Mouse (Mus musculus): ENCODE results near the gene Kcnj3. TPM values are rescaled to one million over a fixed set of nuclear protein-coding genes. Genes with fewer than 3 reads are reported as not detected.
"Not testable (repeated sequence)": the region's sequence is repeated elsewhere in the genome, so short reads cannot be mapped to it uniquely, and the experiment has no call there.

Kcnj3 gene
- under 1 TPM; 0.62 to 0.90 TPM for total RNA-seq (2021)
- long read RNA-seq, experiment 1 = 0 reads
- long read RNA-seq, experiment 2 = 0 reads

DNA sequence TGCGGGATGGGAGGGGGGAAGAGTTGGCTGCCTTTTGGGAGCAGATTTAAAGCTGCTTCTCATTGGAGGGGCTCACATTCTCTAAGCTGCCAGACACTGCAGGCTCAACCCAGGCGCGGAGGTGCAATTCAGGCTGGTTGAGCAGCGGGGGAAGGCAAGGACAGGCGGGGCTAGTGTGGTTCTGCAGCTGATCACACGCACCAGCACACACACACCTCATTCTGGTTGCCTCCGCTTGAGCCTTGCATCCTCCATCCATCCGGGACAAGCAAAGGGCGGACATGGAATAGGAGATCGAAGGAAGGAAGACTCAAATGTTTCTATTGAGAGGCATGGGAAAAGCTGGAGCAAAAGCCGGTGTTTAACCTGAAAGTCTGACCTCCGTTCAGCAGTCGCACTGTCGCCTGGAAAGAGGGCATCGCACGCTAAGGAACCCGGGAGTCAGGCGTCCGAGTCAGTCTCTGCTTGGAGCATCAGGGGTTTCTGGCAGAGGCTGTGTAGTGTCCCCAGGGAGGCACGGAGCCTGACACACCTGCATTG, at the start of gene Kcnj3:
Gene Kcnj3, plus strand, starts transcription at position 250 of the 540 bp plus-strand sequence.
- no peak for DNase-seq (ENCODE audit: low spot score in 2 of 2)

DNA sequence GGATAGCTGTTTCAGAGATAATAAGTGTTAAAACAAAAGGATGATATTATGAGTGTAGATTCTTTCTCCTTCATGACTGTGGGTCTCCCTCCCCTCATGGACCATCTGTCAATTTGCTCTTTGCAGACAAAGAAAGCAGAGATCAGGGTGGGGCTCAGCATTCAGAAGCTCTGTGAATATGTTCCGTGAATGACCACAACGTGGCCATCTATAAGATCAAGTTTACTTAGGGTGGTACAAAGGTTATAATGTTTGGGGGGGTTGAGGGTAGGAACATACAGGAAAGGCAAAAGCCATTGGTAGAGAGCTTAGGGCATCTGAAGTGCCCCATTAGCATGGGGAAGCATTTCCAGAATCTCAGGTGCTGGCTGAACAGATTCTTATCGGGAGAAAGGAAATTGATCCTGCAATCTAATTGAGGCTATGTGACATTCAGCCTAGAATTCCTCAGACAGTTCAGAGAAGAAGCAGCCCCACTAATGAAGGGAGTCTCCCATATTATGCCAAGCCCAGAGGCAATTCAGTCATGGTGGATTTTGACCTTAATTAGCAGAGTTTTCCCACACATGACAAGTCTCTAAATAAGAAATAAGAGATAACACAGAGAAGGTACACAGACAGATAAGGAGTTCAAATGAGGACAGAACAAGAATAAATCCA, 45.3 kb upstream of the Kcnj3 start:
- DNase-seq (ENCODE audit: low spot score in 2 of 2) = no peak

DNA sequence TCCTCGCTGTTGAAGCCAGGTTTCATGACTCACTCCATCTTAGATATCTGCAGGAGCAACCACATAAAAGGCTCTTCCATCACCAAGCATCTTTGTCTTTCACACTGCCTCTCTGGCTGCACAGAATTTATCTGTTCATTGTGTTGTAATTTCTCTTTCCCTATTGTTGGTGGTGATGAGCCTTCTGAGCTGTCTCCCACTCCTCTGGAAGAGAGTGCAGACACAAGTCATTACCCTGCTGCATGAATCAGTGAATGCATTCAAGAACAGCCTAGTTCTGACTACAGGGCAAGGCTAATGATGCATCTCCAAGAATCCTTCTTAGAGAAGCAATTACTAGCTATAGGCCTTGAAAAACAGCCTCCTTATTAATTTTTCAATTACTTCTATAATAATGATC, 30.5 kb upstream of the Kcnj3 start:
- no peak for DNase-seq (ENCODE audit: low spot score in 2 of 2)

DNA sequence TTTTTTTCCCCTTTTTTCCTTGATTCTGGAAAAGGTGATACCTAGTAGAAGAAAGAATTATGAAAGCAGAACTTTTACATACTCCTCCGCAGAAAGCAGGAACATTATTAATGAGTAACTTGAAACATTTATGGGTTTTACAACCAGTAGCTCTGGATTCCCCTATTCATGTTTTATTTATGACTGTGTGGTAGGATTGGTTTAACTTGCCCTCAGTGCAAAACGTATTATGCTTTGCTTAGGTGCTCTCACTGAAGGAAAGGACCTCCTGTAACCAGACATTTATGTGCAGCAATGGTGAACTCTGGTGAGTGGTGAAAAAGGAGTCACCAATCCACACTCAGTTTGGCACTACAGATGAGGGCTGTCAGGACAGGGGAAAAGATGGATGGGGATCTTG, 8.1 kb upstream of the Kcnj3 start:
- DNase-seq (ENCODE audit: low spot score in 2 of 2) = no peak

DNA sequence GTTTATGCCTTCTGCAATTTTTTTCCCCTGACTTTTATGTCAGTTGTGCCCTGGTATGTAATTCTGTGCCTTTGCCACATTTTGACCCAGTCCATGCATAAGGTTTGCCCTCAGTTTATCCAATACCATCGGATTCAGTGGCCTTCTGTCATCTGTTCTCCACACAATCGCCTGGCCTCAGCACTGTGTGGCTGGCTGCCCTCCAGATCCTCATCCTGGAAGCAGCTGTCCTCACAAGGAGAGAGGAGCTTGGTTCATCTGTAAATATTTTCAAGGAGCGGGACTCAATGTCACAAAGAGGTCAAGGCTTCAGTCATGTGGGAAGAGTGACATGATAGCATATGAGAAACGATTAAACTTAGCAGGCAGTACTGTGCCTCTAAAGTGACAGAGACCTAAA, 3.7 kb upstream of the Kcnj3 start:
- DNase-seq (ENCODE audit: low spot score in 2 of 2) = no peak

DNA sequence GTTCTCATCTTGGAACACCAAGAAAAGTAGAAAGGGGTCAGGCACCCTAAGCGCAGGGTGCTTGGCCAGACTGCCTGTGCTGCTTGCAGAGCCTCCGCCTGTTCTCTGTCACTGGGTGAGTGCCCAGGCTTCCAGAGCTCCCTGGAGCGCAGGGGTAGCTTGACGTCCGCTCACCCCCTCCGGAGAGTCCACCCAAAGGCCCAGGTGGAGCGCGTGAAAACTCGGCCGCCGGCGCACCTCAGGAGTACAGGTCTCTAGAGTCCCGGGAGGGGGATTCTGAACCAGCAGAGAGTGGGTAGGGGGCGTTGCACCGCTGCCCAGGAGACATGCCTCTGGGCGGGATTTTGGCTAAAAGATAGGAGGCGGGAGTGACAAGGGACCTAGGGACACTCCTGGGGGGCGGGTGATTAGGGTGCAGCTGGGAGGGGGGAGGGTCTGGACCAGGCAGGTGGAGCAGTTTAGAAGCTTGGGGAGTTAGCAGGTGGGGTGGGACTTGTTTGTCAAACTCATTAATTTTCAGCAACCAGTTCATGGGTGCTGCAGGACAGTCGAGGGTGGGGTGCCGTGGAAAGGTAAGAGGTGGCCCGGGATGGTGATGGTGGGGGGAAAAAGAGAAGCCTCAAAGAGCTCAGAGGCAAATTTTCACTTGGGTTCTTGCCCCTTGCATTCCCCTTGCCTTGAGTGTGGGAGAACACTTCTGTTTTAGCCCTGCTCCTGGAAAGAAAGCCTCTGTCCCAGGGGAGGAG, 664 bp downstream of the Kcnj3 start:
- DNase-seq (ENCODE audit: low spot score in 2 of 2) = no peak

DNA sequence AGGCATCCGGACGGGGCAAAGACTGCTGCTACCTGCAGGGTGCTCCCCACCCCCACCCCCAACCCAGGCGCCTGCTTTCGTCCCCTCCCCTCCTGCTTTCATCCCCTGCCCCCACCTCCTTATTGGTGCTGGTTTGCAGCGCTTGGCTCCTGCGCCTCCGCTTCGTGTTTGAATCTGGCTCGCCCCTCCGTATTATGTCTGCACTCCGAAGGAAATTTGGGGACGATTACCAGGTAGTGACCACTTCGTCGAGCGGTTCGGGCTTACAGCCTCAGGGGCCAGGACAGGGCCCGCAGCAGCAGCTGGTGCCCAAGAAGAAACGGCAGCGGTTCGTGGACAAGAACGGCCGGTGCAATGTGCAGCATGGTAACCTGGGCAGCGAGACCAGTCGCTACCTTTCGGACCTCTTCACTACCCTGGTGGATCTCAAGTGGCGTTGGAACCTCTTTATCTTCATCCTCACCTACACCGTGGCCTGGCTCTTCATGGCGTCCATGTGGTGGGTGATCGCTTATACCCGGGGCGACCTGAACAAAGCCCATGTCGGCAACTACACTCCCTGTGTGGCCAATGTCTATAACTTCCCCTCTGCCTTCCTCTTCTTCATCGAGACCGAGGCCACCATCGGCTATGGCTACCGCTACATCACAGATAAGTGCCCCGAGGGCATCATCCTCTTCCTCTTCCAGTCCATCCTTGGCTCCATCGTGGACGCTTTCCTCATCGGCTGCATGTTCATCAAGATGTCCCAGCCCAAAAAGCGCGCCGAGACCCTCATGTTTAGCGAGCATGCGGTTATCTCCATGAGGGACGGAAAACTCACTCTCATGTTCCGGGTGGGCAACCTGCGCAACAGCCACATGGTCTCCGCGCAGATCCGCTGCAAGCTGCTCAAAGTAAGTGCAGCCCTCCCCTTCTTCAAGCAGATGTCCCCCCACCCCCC, 1.5 kb downstream of the Kcnj3 start:
- no peak for DNase-seq (ENCODE audit: low spot score in 2 of 2)

DNA sequence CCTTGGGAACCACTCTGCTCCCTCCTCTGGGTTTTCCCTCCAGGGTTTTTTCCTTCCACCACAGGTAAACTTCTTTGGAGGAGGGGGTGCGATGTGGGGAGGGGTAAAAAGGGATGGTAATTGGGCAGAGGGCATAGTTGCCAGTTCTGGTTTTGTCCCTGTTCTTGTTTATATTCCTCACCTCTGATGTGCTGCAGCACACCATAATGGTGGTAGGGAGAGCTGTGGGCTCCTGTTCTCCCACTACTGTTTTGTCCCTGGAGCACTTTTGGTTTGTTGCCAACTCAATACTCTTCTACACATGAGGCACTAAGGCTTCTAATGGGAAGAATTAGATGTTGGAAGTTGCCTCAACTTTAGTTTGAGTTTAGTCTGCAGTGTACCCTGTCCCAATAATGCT, 2.2 kb downstream of the Kcnj3 start:
- no peak for DNase-seq (ENCODE audit: low spot score in 2 of 2)

DNA sequence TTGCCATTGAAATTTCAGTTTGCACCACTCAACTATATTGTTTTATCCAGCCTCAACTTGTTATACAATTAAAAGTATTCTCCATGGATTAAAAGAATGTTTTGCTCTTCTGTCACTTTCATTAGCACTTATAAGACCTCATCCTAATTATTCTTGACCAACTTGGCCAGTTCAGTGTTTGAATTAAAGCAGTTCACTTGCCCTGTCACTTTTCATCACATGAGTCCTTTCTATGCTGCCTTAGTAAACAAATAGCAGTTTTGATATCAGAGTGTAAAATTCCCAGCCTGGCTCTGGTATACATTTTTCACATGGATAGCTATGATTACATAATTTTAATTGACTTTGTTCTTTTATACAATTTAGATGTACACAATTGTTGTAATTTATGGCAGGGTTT, 3.4 kb downstream of the Kcnj3 start:
- no peak for DNase-seq (ENCODE audit: low spot score in 2 of 2)

DNA sequence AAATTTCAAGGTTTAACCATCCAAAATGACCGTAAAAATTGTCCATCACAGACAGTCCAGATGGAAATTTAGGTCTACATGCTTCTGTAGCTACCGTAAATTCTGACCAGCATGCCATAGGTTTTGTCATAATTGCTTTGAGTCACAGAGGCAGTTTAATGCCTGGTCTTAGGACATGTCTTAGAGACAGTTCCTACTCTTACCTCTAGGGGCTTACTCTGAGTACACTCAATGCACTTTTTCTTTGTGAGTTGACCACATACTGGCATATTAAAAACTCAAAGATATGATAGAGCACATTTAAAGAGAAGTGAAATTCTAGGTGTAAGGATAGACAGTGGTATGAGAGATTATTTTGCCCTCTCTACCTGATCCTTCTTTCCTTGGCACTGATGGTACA, 6.2 kb downstream of the Kcnj3 start:
- no peak for DNase-seq (ENCODE audit: low spot score in 2 of 2)

DNA sequence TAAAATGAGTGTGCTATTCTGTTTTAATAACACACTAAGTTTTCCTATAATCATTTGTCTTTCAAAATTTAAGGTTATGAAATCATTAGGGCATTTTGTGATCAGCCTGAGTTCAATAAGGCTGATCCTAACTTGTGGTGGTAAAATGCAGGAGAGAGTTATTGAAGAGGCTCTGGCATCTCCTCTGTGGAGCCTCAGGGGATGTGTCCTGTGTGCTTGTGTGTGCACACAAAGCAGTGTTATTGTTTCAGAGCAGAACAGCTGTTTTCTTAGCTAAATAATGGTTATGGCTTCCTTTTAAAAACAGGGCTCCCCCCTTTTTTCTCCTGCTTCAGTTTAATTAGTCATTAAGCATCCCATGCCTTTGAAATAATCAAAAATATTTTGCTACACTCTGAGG, 11.5 kb downstream of the Kcnj3 start:
- no peak for DNase-seq (ENCODE audit: low spot score in 2 of 2)

DNA sequence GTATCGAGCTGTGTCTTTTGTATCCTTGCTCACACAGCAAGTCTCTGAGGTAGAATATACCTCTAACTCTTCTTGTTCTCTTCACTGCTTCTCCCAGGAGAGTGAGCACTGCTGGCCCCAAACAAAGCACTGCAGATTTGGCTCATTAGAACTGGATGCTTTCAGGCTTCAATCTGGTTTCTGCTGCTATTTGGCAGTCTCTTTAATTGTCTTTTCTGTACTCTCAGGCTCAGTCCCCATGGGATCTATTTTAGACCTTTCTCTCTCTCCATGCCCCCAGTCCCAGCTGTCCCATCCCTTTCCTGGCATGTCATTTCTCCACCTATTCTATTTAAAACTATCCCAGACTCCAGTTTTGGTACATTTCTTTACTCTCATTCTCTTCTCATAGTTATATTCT, 15.0 kb downstream of the Kcnj3 start:
- DNase-seq (ENCODE audit: low spot score in 2 of 2) = no peak

DNA sequence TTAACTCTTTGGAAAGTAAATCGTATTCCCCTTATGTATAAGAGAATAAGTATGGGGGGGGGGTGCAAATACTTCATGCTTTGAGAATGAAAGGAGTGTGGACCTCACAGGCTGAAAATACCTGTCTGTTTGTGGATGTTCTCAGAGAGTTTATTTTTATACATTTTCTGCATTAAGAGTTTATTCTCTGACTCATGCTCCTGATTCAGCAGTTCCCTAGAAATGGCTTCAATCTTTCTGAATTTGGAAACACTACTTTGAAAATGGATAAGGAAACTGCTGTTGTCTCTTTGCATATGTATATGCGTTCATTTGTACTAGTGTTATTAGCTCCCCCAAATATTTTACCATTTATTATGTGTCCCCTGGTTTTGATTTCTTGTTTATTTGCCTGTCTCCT, 23.4 kb downstream of the Kcnj3 start:
- DNase-seq (ENCODE audit: low spot score in 2 of 2) = no peak

DNA sequence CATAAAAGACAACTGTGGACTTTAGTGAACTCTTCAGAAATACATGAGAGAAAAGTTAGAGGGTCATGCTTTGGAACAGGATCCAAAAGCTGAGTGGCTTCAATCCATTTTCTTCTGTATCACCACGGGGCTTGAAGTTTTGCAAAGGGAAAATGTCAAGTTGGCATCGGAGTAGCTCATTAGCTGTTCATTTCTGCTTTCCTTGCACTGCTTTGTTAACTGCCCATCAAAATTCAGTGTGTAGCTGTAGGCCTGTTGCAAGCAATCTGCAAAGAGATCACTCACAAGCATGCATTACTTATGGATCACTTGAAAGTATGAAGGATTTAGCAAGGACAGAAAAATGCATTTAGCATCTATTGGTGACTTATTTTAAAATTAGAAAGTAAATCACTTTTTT, 33.4 kb downstream of the Kcnj3 start:
- DNase-seq (ENCODE audit: low spot score in 2 of 2) = no peak

DNA sequence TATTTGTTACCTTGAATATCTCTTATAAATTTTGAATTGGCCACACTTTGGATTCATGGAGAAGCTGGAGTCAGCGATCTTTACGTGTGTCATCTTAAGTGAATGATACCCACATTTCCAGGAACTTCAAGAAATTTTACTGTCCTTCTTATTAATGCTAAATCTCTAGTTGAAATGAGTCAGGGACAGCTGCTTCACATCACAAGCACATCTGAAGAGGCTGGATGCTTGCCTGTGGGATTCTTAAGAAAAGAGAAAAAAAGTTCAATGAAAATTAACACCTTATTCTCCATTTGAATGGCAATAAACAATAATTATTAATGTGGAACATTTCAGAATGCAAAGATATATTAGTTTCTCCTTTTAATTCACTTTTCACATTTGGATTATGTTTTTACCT, 34.2 kb downstream of the Kcnj3 start:
- no peak for DNase-seq (ENCODE audit: low spot score in 2 of 2)

DNA sequence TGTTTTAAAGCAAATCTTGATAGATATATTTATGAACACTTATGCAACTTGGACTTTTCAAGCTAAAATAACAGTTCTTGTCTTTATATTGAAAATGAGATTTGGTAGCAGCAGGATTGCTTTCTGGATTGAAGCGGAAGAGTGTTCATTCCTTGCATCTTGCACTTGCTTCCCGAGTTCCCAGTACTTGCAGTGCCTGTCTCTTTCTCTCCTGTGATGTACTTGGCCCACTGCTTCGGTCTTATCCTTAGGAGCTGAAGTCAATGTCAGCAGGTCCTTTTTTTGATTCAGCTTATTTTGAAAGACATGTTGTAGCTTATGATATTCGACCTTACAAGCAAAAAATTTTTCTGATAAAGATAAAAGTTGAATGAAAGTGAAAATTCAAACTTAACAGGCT, 43.7 kb downstream of the Kcnj3 start:
- no peak for DNase-seq (ENCODE audit: low spot score in 2 of 2)

DNA sequence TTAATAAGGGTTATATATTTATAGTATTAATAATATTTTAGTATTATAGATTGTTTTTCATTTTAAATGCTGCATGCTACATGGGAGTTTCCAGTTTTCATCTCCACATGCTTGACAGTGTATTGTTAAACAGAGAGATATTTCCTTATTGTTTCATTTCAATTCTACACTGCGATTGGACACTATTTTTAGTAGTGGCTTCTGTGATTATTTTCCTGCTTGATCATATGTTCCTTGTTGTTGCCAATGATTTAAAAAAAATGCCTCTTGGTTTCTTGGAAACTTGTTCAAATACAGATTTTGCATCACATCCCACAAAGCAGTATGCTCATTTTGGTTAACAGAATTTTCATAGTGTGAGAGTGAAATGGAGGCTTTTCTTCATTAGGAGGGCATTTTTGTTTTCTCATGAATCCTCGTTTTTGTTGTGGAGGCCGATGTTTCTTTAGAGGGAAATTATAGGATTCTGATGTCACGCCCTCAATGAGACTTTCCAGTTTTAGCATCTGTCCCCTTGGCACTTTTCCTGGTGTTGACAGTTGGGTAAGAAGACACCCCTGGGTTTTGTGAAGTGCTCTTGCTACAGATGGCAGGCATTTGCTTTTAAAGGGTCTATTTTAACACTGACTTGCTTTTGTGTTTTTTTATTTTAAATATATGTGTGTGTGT, 44.3 kb downstream of the Kcnj3 start:
- no peak for DNase-seq (ENCODE audit: low spot score in 2 of 2)

DNA sequence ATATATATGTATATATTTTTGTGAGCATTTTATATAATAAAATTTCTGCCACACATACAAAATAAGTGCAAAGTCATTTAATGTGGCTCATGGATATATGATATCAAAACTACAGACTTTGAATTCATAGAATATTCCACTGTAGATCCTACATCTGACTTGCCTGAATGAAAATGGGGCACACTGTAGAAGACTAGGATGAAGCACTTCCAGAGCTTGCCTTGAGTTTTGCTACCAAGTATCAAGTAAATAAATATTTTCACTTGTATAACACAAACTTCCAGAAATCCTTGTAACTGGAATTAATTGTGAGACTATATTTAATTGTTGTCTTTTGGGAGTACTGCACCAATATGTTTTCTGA, 44.8 kb downstream of the Kcnj3 start:
- no peak for DNase-seq (ENCODE audit: low spot score in 2 of 2)

DNA sequence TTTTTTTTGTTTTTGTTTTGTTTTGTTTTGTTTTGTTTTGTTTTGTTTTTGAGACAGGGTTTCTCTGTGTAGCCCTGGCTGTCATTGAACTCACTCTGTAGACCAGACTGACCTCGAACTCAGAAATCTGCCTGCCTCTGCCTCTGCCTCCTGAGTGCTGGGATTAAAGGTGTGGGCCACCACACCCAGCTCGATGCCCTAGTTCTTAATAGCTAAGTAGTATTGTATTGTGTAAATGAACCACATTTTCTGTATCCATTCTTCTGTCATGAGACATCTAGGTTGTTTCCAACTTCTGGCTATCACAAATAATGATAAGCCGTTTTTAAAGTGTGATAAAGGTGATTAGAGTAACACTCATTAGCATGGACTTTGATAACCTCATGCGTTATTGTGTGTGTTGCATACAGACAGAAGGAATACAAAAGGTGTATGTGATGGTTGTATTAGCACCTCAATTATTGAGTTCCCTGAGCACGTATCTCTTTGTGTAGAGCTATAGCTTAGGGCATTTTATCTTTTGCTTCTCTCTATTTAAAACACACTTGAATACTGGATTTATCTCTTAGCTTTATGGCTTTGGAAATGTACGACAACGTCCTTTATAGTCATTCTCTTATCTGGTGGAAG, 49.8 kb downstream of the Kcnj3 start:
- not testable (repeated sequence) for DNase-seq (ENCODE audit: low spot score in 2 of 2)

DNA sequence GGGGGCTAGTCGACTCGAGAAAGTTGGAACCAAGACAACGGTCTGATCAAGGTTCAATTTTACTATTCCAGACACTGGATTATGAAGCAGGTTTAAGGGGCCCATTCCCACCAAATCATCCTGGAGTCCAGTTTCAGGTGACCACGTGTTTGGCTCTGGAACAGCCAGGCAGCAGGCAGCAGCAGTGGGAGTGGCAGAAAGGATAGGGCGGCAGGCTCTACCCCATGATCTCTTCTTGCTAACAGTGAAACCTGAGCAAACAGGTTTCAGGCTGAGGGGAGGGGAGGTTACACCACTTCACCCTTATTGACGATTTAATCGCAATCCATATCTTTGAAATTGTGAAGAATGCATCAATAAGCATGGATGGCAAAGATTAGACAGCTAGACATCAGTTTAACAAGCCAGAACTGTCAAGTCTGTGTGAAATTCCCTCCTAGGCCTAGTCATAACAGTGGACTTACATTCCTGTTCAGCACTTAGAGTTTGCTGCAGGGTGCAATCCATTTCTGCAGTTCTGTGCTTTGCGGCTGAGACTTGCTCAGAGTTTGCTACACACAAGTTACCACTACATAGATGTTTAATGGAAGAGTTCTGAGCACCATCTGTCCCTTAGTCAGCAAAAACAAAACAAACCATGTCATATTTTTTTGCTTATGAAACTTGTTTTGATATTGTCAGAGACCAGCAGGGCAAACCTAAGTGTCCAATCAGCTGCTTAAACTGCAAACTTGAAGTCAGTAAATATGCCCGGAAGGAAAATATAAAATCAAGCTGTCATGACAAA, 67.8 kb downstream of the Kcnj3 start:
- no peak for DNase-seq (ENCODE audit: low spot score in 2 of 2)
